In genomic region chr7:27227276-27227675, GRCm38 (mm10) we compare ENCODE assay signal across 7 mouse cellular contexts. TPM values are rescaled to one million over a fixed set of nuclear protein-coding genes. Genes with fewer than 3 reads are reported as not detected.
A peak's percentile ranks its signal among the peaks of the same experiment; 100 is the strongest.
DNase-seq lines count a peak whose midpoint lies in the region; ATAC-seq and TF ChIP-seq lines count a peak whose summit lies in the region.

No protein-coding gene starts in this region.

- TF ChIP-seq CTCF in left cerebral cortex, adult 2 months (IDR thresholded peaks at IDR 0.05), result no peak

- intact Hi-C loops in left cerebral cortex, adult 2 months (cut with DNase I), result loop anchor here (2.0 kb wide), 1 partner anchor 32 kb away; the partner anchor contains the start of gene BC024978
- intact Hi-C loops in left cerebral cortex, postnatal 10 days (cut with DNase I), result no loop called here

- H3K4me3 ChIP-seq in left cerebral cortex, adult 2 months, result peak overlapping the region; percentile 79
- peak overlapping the region; percentile 88 for H3K4me3 ChIP-seq in embryonic facial prominence, embryonic 14.5 days (ENCODE audit: low read depth, low read length)
- peak overlapping the region; percentile 84 for H3K4me3 ChIP-seq in intestine, embryonic 14.5 days (ENCODE audit: low read depth, low read length)
- H3K4me3 ChIP-seq in neural tube, embryonic 12.5 days, result peak overlapping the region; percentile 86

- H3K4me2 ChIP-seq in embryonic facial prominence, embryonic 14.5 days (ENCODE audit: low read depth, low read length), result peak overlapping the region; percentile 89
- H3K4me2 ChIP-seq in intestine, embryonic 14.5 days (ENCODE audit: low read length), result peak overlapping the region; percentile 77
- peak overlapping the region; percentile 89 for H3K4me2 ChIP-seq in neural tube, embryonic 12.5 days (replicated peaks)

- WGBS in embryonic facial prominence, embryonic 14.5 days, result 32% methylated on average over 9 of the region's 9 CpGs
- 21% methylated on average over 9 of the region's 9 CpGs for WGBS in intestine, embryonic 14.5 days
- WGBS in neural tube, embryonic 12.5 days, result 33% methylated on average over 9 of the region's 9 CpGs

- no peaks in the 10 kb centered on the region for H3K27me3 ChIP-seq in embryonic facial prominence, embryonic 14.5 days (replicated peaks; ENCODE audit: control insufficient read depth, insufficient read depth, low read length)
- H3K27me3 ChIP-seq in intestine, embryonic 14.5 days (replicated peaks; ENCODE audit: control insufficient read depth, insufficient read depth, low read length), result no peaks in the 10 kb centered on the region
- H3K27me3 ChIP-seq in neural tube, embryonic 12.5 days (replicated peaks), result no peaks in the 10 kb centered on the region

- H3K9ac ChIP-seq in embryonic facial prominence, embryonic 14.5 days (ENCODE audit: low read depth, low read length), result peak overlapping the region; percentile 85
- H3K9ac ChIP-seq in intestine, embryonic 14.5 days (ENCODE audit: low read length), result peak overlapping the region; percentile 85
- peak overlapping the region; percentile 83 for H3K9ac ChIP-seq in neural tube, embryonic 12.5 days

- H3K4me1 ChIP-seq in embryonic facial prominence, embryonic 14.5 days (ENCODE audit: control insufficient read depth, insufficient read depth, low read length), result peaks cover 33% of the 10 kb centered on the region
- H3K4me1 ChIP-seq in intestine, embryonic 14.5 days (replicated peaks; ENCODE audit: control insufficient read depth, insufficient read depth, low read length), result peaks cover 46% of the 10 kb centered on the region
- H3K4me1 ChIP-seq in neural tube, embryonic 12.5 days, result peaks cover 52% of the 10 kb centered on the region

- H3K27ac ChIP-seq in left cerebral cortex, adult 2 months, result peak overlapping the region; percentile 93
- no peak overlapping the region for H3K27ac ChIP-seq in embryonic facial prominence, embryonic 14.5 days (replicated peaks; ENCODE audit: low read depth, low read length)
- no peak overlapping the region for H3K27ac ChIP-seq in intestine, embryonic 14.5 days (ENCODE audit: low read depth)
- H3K27ac ChIP-seq in neural tube, embryonic 12.5 days, result no peak overlapping the region

- DNase-seq in left cerebral cortex, adult 2 months (ENCODE audit: extremely low spot score in 1 of 2, low spot score in 2 of 2), result no peak
- no peak for DNase-seq in left cerebral cortex, postnatal 10 days (ENCODE audit: extremely low spot score in 1 of 2, low spot score in 2 of 2)
- DNase-seq in embryonic facial prominence, embryonic 14.5 days (ENCODE audit: low spot score), result no peak
- no peak for DNase-seq in intestine, embryonic 14.5 days (ENCODE audit: low spot score)
- no peak for DNase-seq in gastrocnemius, postnatal 10 days
- no peak for DNase-seq in gastrocnemius, postnatal 4 days (ENCODE audit: low spot score in 2 of 2)

- H3K36me3 ChIP-seq in embryonic facial prominence, embryonic 14.5 days (ENCODE audit: control insufficient read depth, insufficient read depth, low read length), result peaks cover under 1% of the 10 kb centered on the region; the same call in 1 of the 2 replicates
- H3K36me3 ChIP-seq in intestine, embryonic 14.5 days (ENCODE audit: control insufficient read depth, insufficient read depth, low read length), result no peaks in the 10 kb centered on the region
- no peaks in the 10 kb centered on the region for H3K36me3 ChIP-seq in neural tube, embryonic 12.5 days

- H3K9me3 ChIP-seq in embryonic facial prominence, embryonic 14.5 days (ENCODE audit: control insufficient read depth, low read length), result no peaks in the 10 kb centered on the region
- no peaks in the 10 kb centered on the region for H3K9me3 ChIP-seq in intestine, embryonic 14.5 days (ENCODE audit: control insufficient read depth, low read length)
- no peaks in the 10 kb centered on the region for H3K9me3 ChIP-seq in neural tube, embryonic 12.5 days

- no peak for ATAC-seq in embryonic facial prominence, embryonic 14.5 days (ENCODE audit: low read depth)
- ATAC-seq in intestine, embryonic 14.5 days (replicated peaks; ENCODE audit: low FRiP score, low TSS enrichment, low read depth), result no peak
- no peak for ATAC-seq in neural tube, embryonic 12.5 days (ENCODE audit: low FRiP score, low read depth)

RNA-seq across cellular contexts. Expression of gene Itpkc, which starts 1.2 kb away (rescaled TPM):
- 10 to 100 TPM; 11.7 to 12.6 TPM for total RNA-seq in left cerebral cortex, adult 2 months (2021)
- total RNA-seq in left cerebral cortex, postnatal 10 days (2021), result 1 to 10 TPM; 7.6 to 8.7 TPM
- polyA plus RNA-seq in embryonic facial prominence, embryonic 14.5 days (2014; fragmentation: Nextera tagmentation; extraction: Ambion mirVana), result 8.1 and 8.7 TPM in 2 replicates
- polyA plus RNA-seq in intestine, embryonic 14.5 days (2014; fragmentation: Nextera tagmentation; extraction: Ambion mirVana), result 8.9 and 9.3 TPM in 2 replicates
- polyA plus RNA-seq in neural tube, embryonic 12.5 days (2016; fragmentation: Nextera tagmentation; extraction: Ambion mirVana), result 8.2 and 10.4 TPM in 2 replicates
- 1 to 10 TPM; 4.3 to 6.3 TPM for total RNA-seq in gastrocnemius, postnatal 10 days (2021)
- total RNA-seq in gastrocnemius, postnatal 4 days (2021), result 1 to 10 TPM; 7.2 to 8.5 TPM

RNA-seq across cellular contexts. Expression of gene Coq8b, which starts 5.5 kb away (rescaled TPM):
- total RNA-seq in left cerebral cortex, adult 2 months (2021), result 10 to 100 TPM; 35.4 to 36.2 TPM
- total RNA-seq in left cerebral cortex, postnatal 10 days (2021), result 10 to 100 TPM; 28.3 TPM
- polyA plus RNA-seq in embryonic facial prominence, embryonic 14.5 days (2014; fragmentation: Nextera tagmentation; extraction: Ambion mirVana), result 16.8 and 18.2 TPM in 2 replicates
- polyA plus RNA-seq in intestine, embryonic 14.5 days (2014; fragmentation: Nextera tagmentation; extraction: Ambion mirVana), result 16.7 and 18.0 TPM in 2 replicates
- 19.5 and 20.5 TPM in 2 replicates for polyA plus RNA-seq in neural tube, embryonic 12.5 days (2016; fragmentation: Nextera tagmentation; extraction: Ambion mirVana)
- total RNA-seq in gastrocnemius, postnatal 10 days (2021), result 1 to 10 TPM; 4.2 to 6.4 TPM
- 10 to 100 TPM in 1 of 2 experiments, 1 to 10 TPM in 1; 8.6 to 10.3 TPM for total RNA-seq in gastrocnemius, postnatal 4 days (2021)

RNA-seq across cellular contexts. Expression of gene Numbl, which starts 31.0 kb away (rescaled TPM):
- 100 to 1,000 TPM; 117 to 135 TPM for total RNA-seq in left cerebral cortex, adult 2 months (2021)
- total RNA-seq in left cerebral cortex, postnatal 10 days (2021), result 100 to 1,000 TPM; 117 to 126 TPM
- 25.1 and 28.4 TPM in 2 replicates for polyA plus RNA-seq in embryonic facial prominence, embryonic 14.5 days (2014; fragmentation: Nextera tagmentation; extraction: Ambion mirVana)
- polyA plus RNA-seq in intestine, embryonic 14.5 days (2014; fragmentation: Nextera tagmentation; extraction: Ambion mirVana), result 9.2 and 11.0 TPM in 2 replicates
- 62.3 and 67.8 TPM in 2 replicates for polyA plus RNA-seq in neural tube, embryonic 12.5 days (2016; fragmentation: Nextera tagmentation; extraction: Ambion mirVana)
- 10 to 100 TPM; 14.7 to 17.0 TPM for total RNA-seq in gastrocnemius, postnatal 10 days (2021)
- 10 to 100 TPM; 26.3 to 32.3 TPM for total RNA-seq in gastrocnemius, postnatal 4 days (2021)

RNA-seq across cellular contexts. Expression of gene Snrpa, which starts 31.2 kb away (rescaled TPM):
- total RNA-seq in left cerebral cortex, adult 2 months (2021), result 10 to 100 TPM; 85.1 to 86.5 TPM
- 10 to 100 TPM; 83.9 to 84.3 TPM for total RNA-seq in left cerebral cortex, postnatal 10 days (2021)
- polyA plus RNA-seq in embryonic facial prominence, embryonic 14.5 days (2014; fragmentation: Nextera tagmentation; extraction: Ambion mirVana), result 187 and 232 TPM in 2 replicates
- 283 and 289 TPM in 2 replicates for polyA plus RNA-seq in intestine, embryonic 14.5 days (2014; fragmentation: Nextera tagmentation; extraction: Ambion mirVana)
- polyA plus RNA-seq in neural tube, embryonic 12.5 days (2016; fragmentation: Nextera tagmentation; extraction: Ambion mirVana), result 259 and 260 TPM in 2 replicates
- 10 to 100 TPM; 38.8 to 42.1 TPM for total RNA-seq in gastrocnemius, postnatal 10 days (2021)
- 10 to 100 TPM; 57.3 to 63.7 TPM for total RNA-seq in gastrocnemius, postnatal 4 days (2021)

RNA-seq across cellular contexts. Expression of gene BC024978, which starts 31.7 kb away (rescaled TPM):
- 10 to 100 TPM; 21.6 to 26.1 TPM for total RNA-seq in left cerebral cortex, adult 2 months (2021)
- total RNA-seq in left cerebral cortex, postnatal 10 days (2021), result 10 to 100 TPM; 19.7 to 21.5 TPM
- 3.0 and 3.6 TPM in 2 replicates for polyA plus RNA-seq in embryonic facial prominence, embryonic 14.5 days (2014; fragmentation: Nextera tagmentation; extraction: Ambion mirVana)
- polyA plus RNA-seq in intestine, embryonic 14.5 days (2014; fragmentation: Nextera tagmentation; extraction: Ambion mirVana), result 3.7 and 4.6 TPM in 2 replicates
- polyA plus RNA-seq in neural tube, embryonic 12.5 days (2016; fragmentation: Nextera tagmentation; extraction: Ambion mirVana), result 3.7 TPM in 2 replicates
- 10 to 100 TPM in 1 of 2 experiments, 1 to 10 TPM in 1; 9.2 to 13.3 TPM for total RNA-seq in gastrocnemius, postnatal 10 days (2021)
- total RNA-seq in gastrocnemius, postnatal 4 days (2021), result 10 to 100 TPM; 12.3 to 12.6 TPM
